Mouse (Mus musculus): Measurements from ENCODE around the gene Sox5.

- TF ChIP-seq CTCF (IDR thresholded peaks at IDR 0.05; ENCODE audit: low read depth), result no peak
- no peak for TF ChIP-seq EP300 (IDR thresholded peaks at IDR 0.05; ENCODE audit: low read depth)
Measured at GRCm38 (mm10) chr6:144270306-144270705, 511.5 kb downstream of the Sox5 start.

All from liver, embryonic 14.5 days (tissue).